Mouse (Mus musculus): ENCODE data around the gene Zfp710.

DNA sequence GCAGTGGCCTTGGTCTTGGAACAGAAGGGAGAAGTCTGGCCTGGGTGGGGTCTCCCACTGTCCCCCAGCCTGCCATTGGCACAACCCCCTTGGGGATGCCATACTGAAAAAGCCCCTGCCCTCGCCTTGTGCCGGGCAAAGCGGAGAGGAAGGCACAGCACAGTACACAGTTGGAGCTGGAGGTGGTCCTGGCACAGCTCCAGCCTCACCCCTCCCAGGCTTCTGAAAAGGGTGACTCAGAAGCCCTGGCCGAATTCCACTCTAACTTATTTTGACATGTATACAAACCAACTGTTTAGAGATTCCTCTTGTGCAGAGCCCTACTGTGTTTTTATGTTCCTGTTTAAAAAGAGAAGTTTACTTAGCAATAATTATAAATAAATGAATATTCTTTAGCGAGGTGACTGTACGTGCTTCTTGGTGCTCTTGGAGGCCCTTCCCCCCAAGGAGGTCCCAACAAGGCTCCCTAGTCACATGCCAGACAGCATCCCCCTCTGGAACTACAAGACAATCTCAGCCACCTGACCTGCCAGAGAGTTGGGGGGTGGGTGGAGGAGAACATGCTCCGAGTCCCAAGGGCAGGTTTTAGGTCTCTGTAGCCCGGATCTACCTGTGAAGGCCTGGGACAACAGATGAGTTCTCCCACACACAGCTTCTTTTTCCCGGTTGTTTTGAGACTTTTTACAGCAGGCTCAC lies 67.9 kb downstream of the Zfp710 start:
- TF ChIP-seq POLR2A (IDR thresholded peaks at IDR 0.05; ENCODE audit: extremely low read depth, insufficient read depth, low read length) (no peak), CTCF (IDR thresholded peaks at IDR 0.05; ENCODE audit: low read depth, low read length) (no peak)
